Mouse (Mus musculus) forebrain, embryonic 14.5 days (tissue): ENCODE measurements at regions not wholly inside any gene's neighbourhood (a gene's known extent, or its start where the extent isn't known, plus 50 kb on each side); places are given as distances from the start of the nearest gene placed in this dataset.
A peak's percentile ranks its signal among the peaks of the same experiment; 100 is the strongest.

Experiments
- ATAC-seq: fragments of 200-750 bp; cut with Nextera tagmentation; 2 replicates; pipeline ENCODE4 v1.8.0; 2017; ENCODE audit warnings: mild to moderate bottlenecking, moderate library complexity
- DNase-seq: peaks from one replicate; pipeline ENCODE4 v3.0.0-alpha.2; 2015; ENCODE audit warnings: low spot score
- H3K27ac ChIP-seq: fragments of 300-500 bp; sonication (generic); 2 replicates; pipeline ENCODE4 v1.5.1; 2014; ENCODE audit warnings: low read depth, mild to moderate bottlenecking, control low read depth, low read length, moderate library complexity
- H3K27me3 ChIP-seq: fragments of 300-500 bp; sonication (generic); replicated peaks from 2 replicates; pipeline ENCODE4 v1.6.1; 2014; ENCODE audit warnings: low read length, control low read depth, mixed read lengths; ENCODE audit not compliant: control insufficient read depth, insufficient read depth
- H3K36me3 ChIP-seq: fragments of 300-500 bp; sonication (generic); 2 replicates; pipeline ENCODE4 v1.6.1; 2014; ENCODE audit warnings: low read length, control low read depth; ENCODE audit not compliant: control insufficient read depth, insufficient read depth
- H3K4me1 ChIP-seq: fragments of 300-500 bp; sonication (generic); 2 replicates; pipeline ENCODE4 v1.6.1; 2014; ENCODE audit warnings: antibody characterized with exemption, low read length, control low read depth; ENCODE audit not compliant: control insufficient read depth, insufficient read depth
- H3K4me2 ChIP-seq: fragments of 300-500 bp; sonication (generic); 2 replicates; pipeline ENCODE4 v1.6.1; 2014; ENCODE audit warnings: mild to moderate bottlenecking, control low read depth, low read length
- H3K4me3 ChIP-seq: fragments of 300-500 bp; sonication (generic); 2 replicates; pipeline ENCODE4 v1.5.1; 2014; ENCODE audit warnings: low read depth, low read length, control low read depth
- H3K9ac ChIP-seq: fragments of 300-500 bp; sonication (generic); 2 replicates; pipeline ENCODE4 v1.6.1; 2014; ENCODE audit warnings: mild to moderate bottlenecking, low read length, control low read depth, moderate library complexity
- H3K9me3 ChIP-seq: fragments of 300-500 bp; sonication (generic); replicated peaks from 2 replicates; pipeline ENCODE4 v1.6.1; 2016; ENCODE audit warnings: low read length, control low read depth, mixed read lengths; ENCODE audit not compliant: control insufficient read depth
- whole genome bisulfite sequencing: fragments of 180-500 bp; shearing (Covaris S2); extraction: QIAGEN DNeasy Blood & Tissue Kit; methylation state at CpG from one replicate; pipeline ENCODE4 v1.1.7; 2014; 5-methylcytosine and 5-hydroxymethylcytosine counted together

- H3K4me2 ChIP-seq, result no peak overlapping the region
- 78% methylated on average over 1 of the region's 1 CpGs for WGBS
- DNase-seq, result no peak
Measured at GRCm38 (mm10) chr11:63570646-63571045, 351.4 kb downstream of the Hs3st3b1 start.

GRCm38 (mm10) chr11:63573271-63573670 is 348.8 kb downstream of the Hs3st3b1 start:
- ATAC-seq, result no peak
- peak; percentile 60 for DNase-seq

More at GRCm38 (mm10) chr11:63570646-63571045, 351.4 kb downstream of the Hs3st3b1 start:
- no peaks in the 10 kb centered on the region for H3K27me3 ChIP-seq
- ATAC-seq, result no peak
- no peaks in the 10 kb centered on the region for H3K36me3 ChIP-seq
- H3K4me3 ChIP-seq, result no peak overlapping the region
- H3K9ac ChIP-seq, result no peak overlapping the region
- no peaks in the 10 kb centered on the region for H3K4me1 ChIP-seq
- H3K9me3 ChIP-seq, result no peaks in the 10 kb centered on the region
- H3K27ac ChIP-seq, result no peak overlapping the region

GRCm38 (mm10) chr11:63583321-63583720 is 338.8 kb downstream of the Hs3st3b1 start:
- no peak for DNase-seq
- Histone ChIP-seq H3K4me2 (no peak overlapping the region), H3K4me1 (no peaks in the 10 kb centered on the region), H3K27ac (no peak overlapping the region), H3K9me3 (no peaks in the 10 kb centered on the region), H3K27me3 (no peaks in the 10 kb centered on the region), H3K9ac (no peak overlapping the region), H3K4me3 (no peak overlapping the region), H3K36me3 (no peaks in the 10 kb centered on the region)
- ATAC-seq, result no peak
- 76% methylated on average over 3 of the region's 3 CpGs for WGBS

More at GRCm38 (mm10) chr11:63573271-63573670, 348.8 kb downstream of the Hs3st3b1 start:
- Histone ChIP-seq H3K4me2 (no peak overlapping the region), H3K9me3 (no peaks in the 10 kb centered on the region), H3K27ac (no peak overlapping the region), H3K27me3 (no peaks in the 10 kb centered on the region), H3K36me3 (no peaks in the 10 kb centered on the region), H3K4me3 (no peak overlapping the region), H3K9ac (no peak overlapping the region), H3K4me1 (no peaks in the 10 kb centered on the region)
- 77% methylated on average over 2 of the region's 2 CpGs for WGBS

- Histone ChIP-seq H3K4me3 (no peak overlapping the region), H3K27me3 (no peaks in the 10 kb centered on the region), H3K9ac (no peak overlapping the region), H3K36me3 (no peaks in the 10 kb centered on the region), H3K4me1 (no peaks in the 10 kb centered on the region), H3K9me3 (no peaks in the 10 kb centered on the region), H3K27ac (no peak overlapping the region), H3K4me2 (no peak overlapping the region)
- WGBS, result 65% methylated on average over 8 of the region's 8 CpGs
- peak; percentile 54; the same call in 1 of the 2 replicates for ATAC-seq
- DNase-seq, result peak; percentile 75
Measured at GRCm38 (mm10) chr11:63585216-63585869, 336.7 kb downstream of the Hs3st3b1 start.

GRCm38 (mm10) chr11:63620220-63620619 is 301.9 kb downstream of the Hs3st3b1 start:
- Histone ChIP-seq H3K36me3 (no peaks in the 10 kb centered on the region), H3K4me3 (no peak overlapping the region), H3K9me3 (no peaks in the 10 kb centered on the region), H3K27me3 (no peaks in the 10 kb centered on the region), H3K27ac (no peak overlapping the region), H3K9ac (no peak overlapping the region), H3K4me1 (no peaks in the 10 kb centered on the region), H3K4me2 (no peak overlapping the region)
- WGBS, result 83% methylated on average over 4 of the region's 4 CpGs
- DNase-seq (no peak), ATAC-seq (no peak)

GRCm38 (mm10) chr11:63630336-63630735 is 291.8 kb downstream of the Hs3st3b1 start:
- Histone ChIP-seq H3K4me2 (no peak overlapping the region), H3K36me3 (no peaks in the 10 kb centered on the region), H3K4me1 (no peaks in the 10 kb centered on the region), H3K9me3 (no peaks in the 10 kb centered on the region), H3K27me3 (no peaks in the 10 kb centered on the region), H3K27ac (no peak overlapping the region), H3K9ac (no peak overlapping the region), H3K4me3 (no peak overlapping the region)
- 83% methylated on average over 11 of the region's 11 CpGs for WGBS
- ATAC-seq (no peak), DNase-seq (no peak)

- Histone ChIP-seq H3K4me1 (no peaks in the 10 kb centered on the region), H3K27ac (no peak overlapping the region), H3K4me2 (no peak overlapping the region), H3K9me3 (no peaks in the 10 kb centered on the region), H3K27me3 (no peaks in the 10 kb centered on the region), H3K9ac (no peak overlapping the region), H3K4me3 (no peak overlapping the region), H3K36me3 (no peaks in the 10 kb centered on the region)
- WGBS, result 50% methylated on average over 9 of the region's 9 CpGs
- ATAC-seq (no peak), DNase-seq (peak; percentile 22)
Measured at GRCm38 (mm10) chr11:63657057-63657456, 265.0 kb downstream of the Hs3st3b1 start.

- Histone ChIP-seq H3K27me3 (no peaks in the 10 kb centered on the region), H3K4me3 (no peak overlapping the region), H3K36me3 (no peaks in the 10 kb centered on the region), H3K9ac (no peak overlapping the region), H3K4me2 (no peak overlapping the region), H3K27ac (no peak overlapping the region), H3K9me3 (no peaks in the 10 kb centered on the region), H3K4me1 (no peaks in the 10 kb centered on the region)
- 85% methylated on average over 12 of the region's 12 CpGs for WGBS
- ATAC-seq (no peak), DNase-seq (no peak)
Measured at GRCm38 (mm10) chr11:63665268-63665934, 256.7 kb downstream of the Hs3st3b1 start.

- DNase-seq, result no peak
- Histone ChIP-seq H3K4me1 (no peaks in the 10 kb centered on the region), H3K27me3 (no peaks in the 10 kb centered on the region), H3K4me3 (no peak overlapping the region), H3K9ac (no peak overlapping the region), H3K4me2 (no peak overlapping the region), H3K27ac (no peak overlapping the region), H3K9me3 (no peaks in the 10 kb centered on the region), H3K36me3 (no peaks in the 10 kb centered on the region)
- 76% methylated on average over 4 of the region's 4 CpGs for WGBS
- no peak for ATAC-seq
Measured at GRCm38 (mm10) chr11:63670477-63670876, 251.6 kb downstream of the Hs3st3b1 start.
